Mouse (Mus musculus) heart, embryonic 12.5 days (tissue): ENCODE data around the gene Ccsap. TPM values are rescaled to one million over a fixed set of nuclear protein-coding genes. Genes with fewer than 3 reads are reported as not detected.

Experiments used
- ATAC-seq: fragments of 200-750 bp; cut with Nextera tagmentation; 2 replicates; pipeline ENCODE4 v1.8.0; 2017; ENCODE audit warnings: moderate TSS enrichment, moderate library complexity; ENCODE audit not compliant: insufficient number of reproducible peaks, low FRiP score
- H3K27ac ChIP-seq: fragments of 300-500 bp; sonication (generic); 2 replicates; pipeline ENCODE4 v1.5.1; 2016; ENCODE audit warnings: mild to moderate bottlenecking, moderate library complexity; ENCODE audit not compliant: poor library complexity, severe bottlenecking
- H3K27me3 ChIP-seq: fragments of 300-500 bp; sonication (generic); replicated peaks from 2 replicates; pipeline ENCODE4 v1.6.1; 2016; ENCODE audit warnings: mild to moderate bottlenecking, moderate library complexity
- H3K36me3 ChIP-seq: fragments of 300-500 bp; sonication (generic); 2 replicates; pipeline ENCODE4 v1.6.1; 2016; ENCODE audit warnings: mild to moderate bottlenecking, moderate library complexity
- H3K4me1 ChIP-seq: fragments of 300-500 bp; sonication (generic); replicated peaks from 2 replicates; pipeline ENCODE4 v1.6.1; 2016; ENCODE audit warnings: mild to moderate bottlenecking
- H3K4me2 ChIP-seq: fragments of 300-500 bp; sonication (generic); 2 replicates; pipeline ENCODE4 v1.6.1; 2016; ENCODE audit warnings: mild to moderate bottlenecking, moderate library complexity
- H3K4me3 ChIP-seq: fragments of 300-500 bp; sonication (generic); 2 replicates; pipeline ENCODE4 v1.5.1; 2016; ENCODE audit warnings: mild to moderate bottlenecking
- H3K9ac ChIP-seq: fragments of 300-500 bp; sonication (generic); 2 replicates; pipeline ENCODE4 v1.6.1; 2016; ENCODE audit warnings: mild to moderate bottlenecking, moderate library complexity
- H3K9me3 ChIP-seq: fragments of 300-500 bp; sonication (generic); replicated peaks from 2 replicates; pipeline ENCODE4 v1.6.1; 2016; ENCODE audit warnings: mild to moderate bottlenecking, moderate library complexity
- WGBS: fragments of 180-500 bp; shearing (Covaris S2); methylation state at CpG from one replicate; pipeline ENCODE4 v1.1.7; 2016; 5-methylcytosine and 5-hydroxymethylcytosine counted together
- polyA plus RNA-seq: library from polyadenylated mRNA; unstranded; fragments of >200 nt; fragmentation: Nextera tagmentation; extraction: Ambion mirVana; gene quantifications from 2 replicates; pipeline ENCODE4 v1.2.1, GENCODE M21; 2016

The Ccsap gene
- polyA plus RNA-seq, 1 experiment from 2014 or later, result 4.1 TPM

- WGBS, result 14% methylated on average over 30 of the region's 30 CpGs
- no peaks in the 10 kb centered on the region for H3K9me3 ChIP-seq
- 0 out of 2 replicates have a peak overlapping the region, but pooled peaks have one; percentile 24 for H3K9ac ChIP-seq
- peaks cover 70% of the 10 kb centered on the region for H3K27me3 ChIP-seq
- peaks cover 30% of the 10 kb centered on the region for H3K4me1 ChIP-seq
- peak overlapping the region; percentile 46 for H3K4me2 ChIP-seq
- peak overlapping the region; percentile 16 for H3K4me3 ChIP-seq
- no peaks in the 10 kb centered on the region for H3K36me3 ChIP-seq
- no peak overlapping the region for H3K27ac ChIP-seq
- no peak for ATAC-seq
These were observed 32.7 kb upstream of the Ccsap start for GRCm38 (mm10) chr8:123892586-123893155.

- H3K9ac ChIP-seq, result no peak overlapping the region
- peaks cover 30% of the 10 kb centered on the region for H3K4me1 ChIP-seq
- 5% methylated on average over 49 of the region's 49 CpGs for WGBS
- peak overlapping the region; percentile 46 for H3K4me2 ChIP-seq
- H3K36me3 ChIP-seq, result no peaks in the 10 kb centered on the region
- H3K27ac ChIP-seq, result no peak overlapping the region
- peak overlapping the region; percentile 16 for H3K4me3 ChIP-seq
- H3K27me3 ChIP-seq, result peaks cover 70% of the 10 kb centered on the region
- ATAC-seq, result no peak
- no peaks in the 10 kb centered on the region for H3K9me3 ChIP-seq
These were observed 32.0 kb upstream of the Ccsap start for GRCm38 (mm10) chr8:123891883-123892585.

GRCm38 (mm10) chr8:123891271-123891670 lies 31.3 kb upstream of the Ccsap start:
- Histone ChIP-seq H3K9ac (no peak overlapping the region), H3K9me3 (no peaks in the 10 kb centered on the region), H3K27ac (no peak overlapping the region), H3K27me3 (peaks cover 73% of the 10 kb centered on the region), H3K4me1 (peaks cover 30% of the 10 kb centered on the region), H3K4me3 (no peak overlapping the region), H3K36me3 (no peaks in the 10 kb centered on the region), H3K4me2 (peak overlapping the region; percentile 46)
- WGBS, result 2% methylated on average over 11 of the region's 11 CpGs
- no peak for ATAC-seq

- Histone ChIP-seq H3K4me1 (peaks cover 22% of the 10 kb centered on the region), H3K27ac (no peak overlapping the region), H3K9me3 (no peaks in the 10 kb centered on the region), H3K4me2 (no peak overlapping the region), H3K27me3 (peaks cover 67% of the 10 kb centered on the region), H3K9ac (no peak overlapping the region), H3K36me3 (no peaks in the 10 kb centered on the region), H3K4me3 (no peak overlapping the region)
- 69% methylated on average over 4 of the region's 4 CpGs for WGBS
- ATAC-seq, result no peak
These were observed 29.8 kb upstream of the Ccsap start for GRCm38 (mm10) chr8:123889797-123890196.

GRCm38 (mm10) chr8:123887956-123888355 lies 27.9 kb upstream of the Ccsap start:
- H3K4me3 ChIP-seq, result no peak overlapping the region
- no peak overlapping the region for H3K27ac ChIP-seq
- 69% methylated on average over 2 of the region's 2 CpGs for WGBS
- peaks cover 52% of the 10 kb centered on the region for H3K27me3 ChIP-seq
- no peak overlapping the region for H3K9ac ChIP-seq
- H3K4me2 ChIP-seq, result no peak overlapping the region
- no peak for ATAC-seq
- H3K36me3 ChIP-seq, result no peaks in the 10 kb centered on the region
- no peaks in the 10 kb centered on the region for H3K9me3 ChIP-seq
- H3K4me1 ChIP-seq, result peaks cover 35% of the 10 kb centered on the region

GRCm38 (mm10) chr8:123887163-123887562 lies 27.2 kb upstream of the Ccsap start:
- H3K4me1 ChIP-seq, result peaks cover 36% of the 10 kb centered on the region
- no peaks in the 10 kb centered on the region for H3K9me3 ChIP-seq
- peaks cover 44% of the 10 kb centered on the region for H3K27me3 ChIP-seq
- H3K9ac ChIP-seq, result no peak overlapping the region
- 89% methylated on average over 4 of the region's 4 CpGs for WGBS
- no peak overlapping the region for H3K4me3 ChIP-seq
- no peak overlapping the region for H3K4me2 ChIP-seq
- no peaks in the 10 kb centered on the region for H3K36me3 ChIP-seq
- H3K27ac ChIP-seq, result no peak overlapping the region
- no peak for ATAC-seq

- Histone ChIP-seq H3K36me3 (no peaks in the 10 kb centered on the region), H3K27ac (peak overlapping the region; percentile 63), H3K9me3 (no peaks in the 10 kb centered on the region), H3K4me2 (peak overlapping the region; percentile 51), H3K27me3 (peaks cover 30% of the 10 kb centered on the region), H3K9ac (0 out of 2 replicates have a peak overlapping the region, but pooled peaks have one; percentile 39), H3K4me3 (no peak overlapping the region), H3K4me1 (peaks cover 28% of the 10 kb centered on the region)
- WGBS, result 11% methylated on average over 14 of the region's 14 CpGs
- ATAC-seq, result peak; percentile 59; the same call in 1 of the 2 replicates
These were observed 24.9 kb upstream of the Ccsap start for GRCm38 (mm10) chr8:123884721-123885565.

- no peak overlapping the region for H3K27ac ChIP-seq
- 0 out of 2 replicates have a peak overlapping the region, but pooled peaks have one; percentile 34 for H3K9ac ChIP-seq
These were observed 23.1 kb upstream of the Ccsap start for GRCm38 (mm10) chr8:123883094-123883493.

GRCm38 (mm10) chr8:123882412-123882811 lies 22.4 kb upstream of the Ccsap start:
- peaks cover 31% of the 10 kb centered on the region for H3K4me1 ChIP-seq
- H3K9me3 ChIP-seq, result no peaks in the 10 kb centered on the region
- H3K9ac ChIP-seq, result no peak overlapping the region
- WGBS, result 42% methylated on average over 2 of the region's 2 CpGs
- H3K27ac ChIP-seq, result no peak overlapping the region
- no peak for ATAC-seq
- H3K36me3 ChIP-seq, result no peaks in the 10 kb centered on the region
- no peak overlapping the region for H3K4me2 ChIP-seq
- H3K27me3 ChIP-seq, result peaks cover 19% of the 10 kb centered on the region
- no peak overlapping the region for H3K4me3 ChIP-seq

More at GRCm38 (mm10) chr8:123883094-123883493, 23.1 kb upstream of the Ccsap start:
- no peaks in the 10 kb centered on the region for H3K9me3 ChIP-seq
- H3K4me1 ChIP-seq, result peaks cover 31% of the 10 kb centered on the region
- H3K4me2 ChIP-seq, result no peak overlapping the region
- no peaks in the 10 kb centered on the region for H3K36me3 ChIP-seq
- no peak overlapping the region for H3K4me3 ChIP-seq
- ATAC-seq, result no peak
- WGBS, result 57% methylated on average over 4 of the region's 4 CpGs
- peaks cover 19% of the 10 kb centered on the region for H3K27me3 ChIP-seq

GRCm38 (mm10) chr8:123880821-123881350 lies 20.9 kb upstream of the Ccsap start:
- H3K27me3 ChIP-seq, result peaks cover 12% of the 10 kb centered on the region
- H3K4me2 ChIP-seq, result no peak overlapping the region
- WGBS, result 35% methylated on average over 4 of the region's 4 CpGs
- H3K9ac ChIP-seq, result no peak overlapping the region
- H3K36me3 ChIP-seq, result no peaks in the 10 kb centered on the region
- no peak overlapping the region for H3K4me3 ChIP-seq
- no peaks in the 10 kb centered on the region for H3K9me3 ChIP-seq
- no peak for ATAC-seq
- H3K27ac ChIP-seq, result no peak overlapping the region
- peaks cover 35% of the 10 kb centered on the region for H3K4me1 ChIP-seq

GRCm38 (mm10) chr8:123880271-123880670 lies 20.3 kb upstream of the Ccsap start:
- Histone ChIP-seq H3K4me1 (peaks cover 35% of the 10 kb centered on the region), H3K27me3 (peaks cover 7% of the 10 kb centered on the region), H3K36me3 (no peaks in the 10 kb centered on the region), H3K4me3 (no peak overlapping the region), H3K4me2 (no peak overlapping the region), H3K9me3 (no peaks in the 10 kb centered on the region), H3K27ac (no peak overlapping the region), H3K9ac (no peak overlapping the region)
- ATAC-seq, result no peak
- WGBS, result 67% methylated on average over 10 of the region's 10 CpGs
